14 mouse cellular contexts compared by ENCODE assay signal in genomic region chr16:8715513-8716080, GRCm38 (mm10). TPM values are rescaled to one million over a fixed set of nuclear protein-coding genes. Genes with fewer than 3 reads are reported as not detected.
DNase-seq lines count a peak whose midpoint lies in the region; ATAC-seq and TF ChIP-seq lines count a peak whose summit lies in the region.
"Had no signal": no experiment of that assay in that cellular context is flagged by ENCODE, and none has a peak within 500 bp of the region (broad histone marks: within the 10 kb centered on the region; RNA-seq: fewer than 3 reads in every experiment).

No protein-coding gene starts in this region.

- H3K4me2 ChIP-seq in liver, embryonic 12.5 days = no peak overlapping the region
- H3K4me2 ChIP-seq: forebrain, embryonic 13.5 days had no signal

- no peaks in the 10 kb centered on the region for H3K27me3 ChIP-seq in liver, embryonic 12.5 days (replicated peaks)
- H3K27me3 ChIP-seq: forebrain, embryonic 13.5 days had no signal

- peak overlapping the region; percentile 34 for H3K4me3 ChIP-seq in gastrocnemius, adult 2 months
- no peak overlapping the region for H3K4me3 ChIP-seq in liver, embryonic 12.5 days
- H3K4me3 ChIP-seq: forebrain, embryonic 13.5 days; heart, adult 2 months had no signal

- H3K27ac ChIP-seq in gastrocnemius, adult 2 months = peak overlapping the region; percentile 68
- 0 out of 2 replicates have a peak overlapping the region, but pooled peaks have one; percentile 37 for H3K27ac ChIP-seq in liver, embryonic 12.5 days
- H3K27ac ChIP-seq: forebrain, embryonic 13.5 days; heart, adult 2 months; liver, embryonic 14.5 days had no signal

- H3K9me3 ChIP-seq in liver, embryonic 12.5 days (replicated peaks) = no peaks in the 10 kb centered on the region
- H3K9me3 ChIP-seq: forebrain, embryonic 13.5 days had no signal

- H3K36me3 ChIP-seq in liver, embryonic 12.5 days = peaks cover 71% of the 10 kb centered on the region

- intact Hi-C loops in gastrocnemius, adult 2 months (cut with DNase I) = no loop called here

- H3K4me1 ChIP-seq in liver, embryonic 12.5 days = peaks cover 63% of the 10 kb centered on the region

- peak; percentile 39 for DNase-seq in gastrocnemius, adult 2 months
- no peak for DNase-seq in gastrocnemius, postnatal 25 days
- DNase-seq in liver = no peak
- peak; percentile 57 for DNase-seq in NIH3T3 (ENCODE audit: low read depth)
- peak; percentile 49 for DNase-seq in heart, postnatal 4 days
- DNase-seq in left cerebral cortex, adult 18-20 months (ENCODE audit: low spot score in 2 of 2) = no peak
- DNase-seq: cerebellum, postnatal 14 days; midbrain, embryonic 14.5 days had no signal

- no peak for ATAC-seq in liver, embryonic 12.5 days
- ATAC-seq in activated CD4-positive, CD25-positive, alpha-beta regulatory T cell, adult 4 months = no peak
- ATAC-seq: forebrain, embryonic 13.5 days had no signal

- no peak for TF ChIP-seq CTCF in gastrocnemius, adult 2 months (IDR thresholded peaks at IDR 0.05)

- H3K9ac ChIP-seq in liver, embryonic 12.5 days = no peak overlapping the region
- H3K9ac ChIP-seq: forebrain, embryonic 13.5 days; liver, embryonic 14.5 days had no signal

- 85% methylated on average over 10 of the region's 10 CpGs for WGBS in liver, embryonic 12.5 days (ENCODE audit: insufficient replicate concordance)

RNA-seq across cellular contexts. Expression of gene Gm5767, which starts 35.0 kb away (rescaled TPM):
- total RNA-seq in gastrocnemius, adult 2 months (2021) = not detected
- not detected for total RNA-seq in gastrocnemius, postnatal 25 days (2021)
- not detected in 2 replicates for polyA plus RNA-seq in liver, embryonic 12.5 days (2016; fragmentation: Nextera tagmentation; extraction: Ambion mirVana)
- total RNA-seq in heart, postnatal 4 days (2021) = not detected
- polyA plus RNA-seq in activated CD4-positive, CD25-positive, alpha-beta regulatory T cell, adult 4 months (2017; shearing (Covaris generic)) = not detected
- total RNA-seq in left cerebral cortex, adult 18-20 months (2021) = not detected
- total RNA-seq: heart, adult 2 months had no signal
- polyA plus RNA-seq: forebrain, embryonic 13.5 days; midbrain, embryonic 14.5 days; neural tube, embryonic 14.5 days had no signal

RNA-seq across cellular contexts. Expression of gene Carhsp1, which starts 43.6 kb away (rescaled TPM):
- 1 to 10 TPM; 5.8 to 8.7 TPM for total RNA-seq in gastrocnemius, adult 2 months (2021)
- 10 to 100 TPM in 1 of 2 experiments, 1 to 10 TPM in 1; 8.6 to 10.5 TPM for total RNA-seq in gastrocnemius, postnatal 25 days (2021)
- 55.7 and 56.5 TPM in 2 replicates for polyA plus RNA-seq in liver, embryonic 12.5 days (2016; fragmentation: Nextera tagmentation; extraction: Ambion mirVana)
- total RNA-seq in heart, postnatal 4 days (2021) = 10 to 100 TPM; 52.8 to 56.0 TPM
- 10 to 100 TPM; 25.6 to 32.1 TPM for polyA plus RNA-seq in activated CD4-positive, CD25-positive, alpha-beta regulatory T cell, adult 4 months (2017; shearing (Covaris generic))
- total RNA-seq in left cerebral cortex, adult 18-20 months (2021) = 10 to 100 TPM; 13.0 to 19.1 TPM

Comparison
In these comparisons a context has a peak if more than half of its experiments do, and no peak if none do; other contexts are left out.
1. DNase-seq: peak in gastrocnemius, adult 2 months (single experiment), NIH3T3 (single experiment) and heart, postnatal 4 days (single experiment); none in gastrocnemius, postnatal 25 days (single experiment), liver (single experiment) and left cerebral cortex, adult 18-20 months (0 of 2).